Mouse (Mus musculus) neural tube, embryonic 14.5 days (tissue): ENCODE results near the gene Hnrnph2. TPM values are rescaled to one million over a fixed set of nuclear protein-coding genes. Genes with fewer than 3 reads are reported as not detected.

Experiments used
- ATAC-seq: fragments of 200-750 bp; cut with Nextera tagmentation; 2 replicates; pipeline ENCODE4 v1.8.0; 2017; ENCODE audit warnings: low read depth, mild to moderate bottlenecking, moderate TSS enrichment, moderate library complexity
- H3K27ac ChIP-seq: fragments of 300-500 bp; sonication (generic); 2 replicates; pipeline ENCODE4 v1.5.1; 2014; ENCODE audit warnings: low read depth, mild to moderate bottlenecking, control low read depth, low read length, moderate library complexity, mixed read lengths
- H3K27me3 ChIP-seq: fragments of 300-500 bp; sonication (generic); 2 replicates; pipeline ENCODE4 v1.6.1; 2014; ENCODE audit warnings: low read length; ENCODE audit not compliant: control insufficient read depth, insufficient read depth
- H3K36me3 ChIP-seq: fragments of 300-500 bp; sonication (generic); 2 replicates; pipeline ENCODE4 v1.6.1; 2014; ENCODE audit warnings: low read length, mixed read lengths; ENCODE audit not compliant: control insufficient read depth, insufficient read depth
- H3K4me1 ChIP-seq: fragments of 300-500 bp; sonication (generic); 2 replicates; pipeline ENCODE4 v1.6.1; 2014; ENCODE audit warnings: low read length; ENCODE audit not compliant: control insufficient read depth, insufficient read depth
- H3K4me2 ChIP-seq: fragments of 300-500 bp; sonication (generic); 2 replicates; pipeline ENCODE4 v1.6.1; 2014; ENCODE audit warnings: mild to moderate bottlenecking, low read depth, low read length, control low read depth
- H3K4me3 ChIP-seq: fragments of 300-500 bp; sonication (generic); 2 replicates; pipeline ENCODE4 v1.5.1; 2014; ENCODE audit warnings: low read depth, low read length, control low read depth, mixed read lengths
- H3K9ac ChIP-seq: fragments of 300-500 bp; sonication (generic); replicated peaks from 2 replicates; pipeline ENCODE4 v1.6.1; 2014; ENCODE audit warnings: low read depth, mild to moderate bottlenecking, control low read depth, low read length, mixed read lengths
- H3K9me3 ChIP-seq: fragments of 300-500 bp; sonication (generic); 2 replicates; pipeline ENCODE4 v1.6.1; 2016; ENCODE audit warnings: low read length; ENCODE audit not compliant: control insufficient read depth
- WGBS: fragments of 180-500 bp; shearing (Covaris S2); extraction: QIAGEN DNeasy Blood & Tissue Kit; methylation state at CpG from one replicate; pipeline ENCODE4 v1.1.7; 2014; 5-methylcytosine and 5-hydroxymethylcytosine counted together
- polyA plus RNA-seq: library from polyadenylated mRNA; unstranded; fragments of >200 nt; fragmentation: Nextera tagmentation; extraction: Ambion mirVana; gene quantifications from 2 replicates; pipeline ENCODE4 v1.2.1, GENCODE M21; 2014

The Hnrnph2 gene
- polyA plus RNA-seq, 1 experiment from 2014 or later: 88.0 TPM

- Histone ChIP-seq H3K9ac (no peak overlapping the region), H3K4me1 (no peaks in the 10 kb centered on the region), H3K9me3 (no peaks in the 10 kb centered on the region), H3K27me3 (no peaks in the 10 kb centered on the region), H3K4me3 (no peak overlapping the region), H3K36me3 (no peaks in the 10 kb centered on the region), H3K27ac (no peak overlapping the region), H3K4me2 (no peak overlapping the region)
- WGBS: 36% methylated on average over 4 of the region's 4 CpGs
- ATAC-seq: peak; percentile 52; the same call in 1 of the 2 replicates
These were observed 8.5 kb downstream of the Hnrnph2 start for GRCm38 (mm10) chrX:134609472-134609871.

DNA sequence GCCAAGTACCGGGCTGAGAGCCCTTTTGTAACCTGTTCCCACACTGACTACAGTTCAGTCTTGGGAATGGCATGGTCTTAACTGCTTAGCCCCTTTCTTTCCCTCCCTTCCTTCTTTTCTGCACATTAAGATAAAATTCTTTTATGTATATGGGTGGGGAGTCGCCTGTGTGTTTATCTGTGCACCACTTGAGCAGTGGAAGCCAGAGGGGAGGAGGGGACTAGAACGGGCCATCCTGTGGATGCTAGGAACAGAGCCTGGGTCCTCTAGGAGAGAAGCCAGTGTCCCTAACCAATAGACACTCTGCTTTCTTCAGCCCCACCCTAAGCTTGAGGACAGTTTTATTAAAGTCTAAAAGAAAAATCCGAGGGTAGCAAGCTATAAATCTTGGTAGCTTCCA lies 10.0 kb downstream of the Hnrnph2 start:
- no peaks in the 10 kb centered on the region for H3K27me3 ChIP-seq
- no peak for ATAC-seq

DNA sequence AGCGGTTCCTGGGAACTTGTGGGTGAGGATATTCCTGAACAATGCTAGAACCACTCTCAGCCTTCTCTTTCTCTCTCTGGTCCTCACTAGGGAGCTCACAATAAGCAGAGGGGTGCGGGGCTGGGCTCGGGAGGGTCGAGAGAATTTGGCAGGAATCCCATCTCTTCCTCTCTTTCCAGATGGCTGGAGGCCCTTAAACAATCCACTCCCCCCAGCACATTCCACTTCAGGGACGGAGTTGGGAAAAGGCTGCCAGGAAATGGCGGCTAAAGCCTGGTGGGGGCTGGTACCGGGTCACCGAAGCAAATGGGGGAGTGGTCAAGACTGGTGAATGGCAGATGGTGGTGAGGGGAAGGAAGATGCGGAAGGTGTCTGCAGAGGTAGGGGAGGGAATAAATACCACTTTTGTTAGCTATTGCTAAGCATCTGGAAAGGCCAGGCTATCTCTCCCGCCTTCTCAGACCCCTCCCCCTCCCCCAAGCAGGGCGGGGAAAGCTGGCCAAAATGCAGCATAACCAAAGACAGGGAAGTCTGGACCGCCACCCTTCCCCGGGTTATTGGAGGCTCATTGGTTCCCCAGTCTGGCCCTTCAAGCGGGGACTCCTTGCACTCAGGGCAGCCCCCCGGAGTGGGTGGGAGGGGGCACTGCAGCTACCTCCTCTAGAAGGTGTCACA lies 11.4 kb downstream of the Hnrnph2 start:
- Histone ChIP-seq H3K9ac (no peak overlapping the region), H3K9me3 (no peaks in the 10 kb centered on the region), H3K4me2 (peak overlapping the region; percentile 30), H3K36me3 (no peaks in the 10 kb centered on the region), H3K4me1 (no peaks in the 10 kb centered on the region), H3K4me3 (peak overlapping the region; percentile 11; the same call in 1 of the 2 replicates), H3K27me3 (no peaks in the 10 kb centered on the region), H3K27ac (peak overlapping the region; percentile 73)
- ATAC-seq: peak; percentile 86
- WGBS: 16% methylated on average over 13 of the region's 15 CpGs

More for the DNA sequence above, 10.0 kb downstream of the Hnrnph2 start:
- 72% methylated on average over 4 of the region's 4 CpGs for WGBS
- Histone ChIP-seq H3K4me3 (no peak overlapping the region), H3K9me3 (no peaks in the 10 kb centered on the region), H3K27ac (no peak overlapping the region), H3K9ac (no peak overlapping the region), H3K36me3 (no peaks in the 10 kb centered on the region), H3K4me1 (no peaks in the 10 kb centered on the region), H3K4me2 (no peak overlapping the region)

GRCm38 (mm10) chrX:134614306-134614705 lies 13.3 kb downstream of the Hnrnph2 start:
- Histone ChIP-seq H3K4me2 (no peak overlapping the region), H3K9me3 (no peaks in the 10 kb centered on the region), H3K9ac (no peak overlapping the region), H3K27ac (no peak overlapping the region), H3K27me3 (no peaks in the 10 kb centered on the region), H3K4me1 (no peaks in the 10 kb centered on the region), H3K4me3 (no peak overlapping the region), H3K36me3 (no peaks in the 10 kb centered on the region)
- no peak for ATAC-seq
- 62% methylated on average over 2 of the region's 2 CpGs for WGBS

DNA sequence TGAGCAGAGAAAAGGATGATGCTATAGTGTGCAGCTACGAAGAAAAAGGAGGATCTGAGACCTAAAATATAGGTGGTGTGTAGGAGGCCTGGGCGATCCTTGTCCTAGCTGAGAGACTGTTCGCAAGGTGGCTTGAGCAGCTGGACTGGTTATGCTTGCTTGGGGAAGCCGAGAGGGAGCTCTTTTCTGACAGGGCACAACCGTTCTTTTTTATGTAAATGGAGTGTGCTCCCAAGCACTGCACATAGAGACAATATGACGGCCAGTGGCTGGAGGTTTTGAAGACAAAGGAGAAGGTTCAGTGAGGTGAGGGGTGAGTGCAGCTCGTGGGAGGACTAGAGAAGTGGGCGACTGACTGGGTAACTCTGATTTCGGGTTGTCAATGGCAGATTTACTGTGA lies 18.7 kb downstream of the Hnrnph2 start:
- no peak overlapping the region for H3K9ac ChIP-seq
- no peak overlapping the region for H3K4me2 ChIP-seq
- no peaks in the 10 kb centered on the region for H3K9me3 ChIP-seq
- peak; percentile 55; the same call in 1 of the 2 replicates for ATAC-seq
- peak overlapping the region; percentile 71 for H3K27ac ChIP-seq
- H3K27me3 ChIP-seq: no peaks in the 10 kb centered on the region
- H3K36me3 ChIP-seq: no peaks in the 10 kb centered on the region
- no peaks in the 10 kb centered on the region for H3K4me1 ChIP-seq
- no peak overlapping the region for H3K4me3 ChIP-seq
- 28% methylated on average over 9 of the region's 9 CpGs for WGBS

- peak; percentile 75 for ATAC-seq
- Histone ChIP-seq H3K36me3 (no peaks in the 10 kb centered on the region), H3K4me3 (no peak overlapping the region), H3K4me1 (no peaks in the 10 kb centered on the region), H3K9me3 (no peaks in the 10 kb centered on the region), H3K4me2 (no peak overlapping the region), H3K27me3 (no peaks in the 10 kb centered on the region), H3K27ac (peak overlapping the region; percentile 71), H3K9ac (0 out of 2 replicates have a peak overlapping the region, but pooled peaks have one; percentile 16)
- 25% methylated on average over 8 of the region's 8 CpGs for WGBS
These were observed 19.4 kb downstream of the Hnrnph2 start for GRCm38 (mm10) chrX:134620254-134620865.

GRCm38 (mm10) chrX:134621685-134622084 lies 20.7 kb downstream of the Hnrnph2 start:
- H3K4me1 ChIP-seq: no peaks in the 10 kb centered on the region
- H3K9ac ChIP-seq: no peak overlapping the region
- 86% methylated on average over 3 of the region's 3 CpGs for WGBS
- H3K4me2 ChIP-seq: no peak overlapping the region
- no peaks in the 10 kb centered on the region for H3K27me3 ChIP-seq
- no peak overlapping the region for H3K4me3 ChIP-seq
- no peak overlapping the region for H3K27ac ChIP-seq
- H3K9me3 ChIP-seq: no peaks in the 10 kb centered on the region
- no peaks in the 10 kb centered on the region for H3K36me3 ChIP-seq
- ATAC-seq: no peak

DNA sequence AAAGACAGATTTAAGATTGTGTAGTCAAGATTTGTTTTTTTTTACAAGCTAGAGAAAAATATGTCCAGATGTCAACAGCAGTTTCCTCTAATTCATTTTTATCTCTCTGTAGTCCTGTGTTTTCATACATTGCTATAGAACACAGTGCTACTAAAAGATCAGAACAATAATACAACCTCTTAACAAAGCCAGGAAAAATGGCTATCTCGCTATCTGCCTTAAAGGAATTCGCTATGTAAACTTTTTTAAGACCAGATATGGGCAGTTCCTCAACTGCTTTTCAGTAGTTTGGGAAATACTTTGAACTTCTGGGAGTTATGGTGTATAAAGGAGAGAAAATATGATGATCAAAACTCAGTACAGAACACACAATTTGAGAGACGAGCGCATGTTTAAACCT lies 22.4 kb downstream of the Hnrnph2 start:
- ATAC-seq: no peak
- no peak overlapping the region for H3K4me3 ChIP-seq
- 92% methylated on average over 4 of the region's 4 CpGs for WGBS
- H3K36me3 ChIP-seq: no peaks in the 10 kb centered on the region
- no peak overlapping the region for H3K27ac ChIP-seq
- H3K4me1 ChIP-seq: no peaks in the 10 kb centered on the region
- H3K27me3 ChIP-seq: no peaks in the 10 kb centered on the region
- H3K4me2 ChIP-seq: no peak overlapping the region
- H3K9ac ChIP-seq: no peak overlapping the region
- no peaks in the 10 kb centered on the region for H3K9me3 ChIP-seq

DNA sequence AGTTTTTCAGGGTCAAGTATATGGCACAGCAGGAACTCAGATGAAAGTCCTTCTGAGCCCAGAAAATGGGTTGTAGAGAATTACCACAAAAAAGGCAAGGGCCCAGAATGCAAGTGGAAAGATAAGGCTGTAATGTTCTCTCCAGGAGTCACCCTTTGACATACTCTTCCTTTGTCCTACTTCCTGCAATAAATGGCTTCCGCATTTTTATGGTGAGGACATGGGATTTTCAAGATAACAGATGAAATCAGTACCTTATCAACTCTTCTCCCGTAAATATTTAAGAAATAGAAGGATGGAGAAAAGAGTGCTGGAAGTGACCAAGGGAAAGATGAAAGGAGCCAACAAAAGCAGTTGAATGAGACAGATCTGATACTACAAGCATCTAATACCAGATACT lies 27.2 kb downstream of the Hnrnph2 start:
- no peak overlapping the region for H3K27ac ChIP-seq
- H3K4me1 ChIP-seq: no peaks in the 10 kb centered on the region
- H3K4me3 ChIP-seq: no peak overlapping the region
- WGBS: 86% methylated on average over 2 of the region's 2 CpGs
- H3K9ac ChIP-seq: no peak overlapping the region
- no peaks in the 10 kb centered on the region for H3K9me3 ChIP-seq
- no peak for ATAC-seq
- no peaks in the 10 kb centered on the region for H3K36me3 ChIP-seq
- H3K27me3 ChIP-seq: no peaks in the 10 kb centered on the region
- H3K4me2 ChIP-seq: no peak overlapping the region
